Mouse (Mus musculus): ENCODE measurements around the gene Gprc5a. TPM values are rescaled to one million over a fixed set of nuclear protein-coding genes. Genes with fewer than 3 reads are reported as not detected.

The Gprc5a gene
- polyA plus RNA-seq (2014; fragmentation: Illumina TruSeq; extraction: RNeasy Lipid Tissue Mini Kit (QIAGEN cat#74804); ENCODE audit: low replicate concordance), result 3.2 TPM

DNA sequence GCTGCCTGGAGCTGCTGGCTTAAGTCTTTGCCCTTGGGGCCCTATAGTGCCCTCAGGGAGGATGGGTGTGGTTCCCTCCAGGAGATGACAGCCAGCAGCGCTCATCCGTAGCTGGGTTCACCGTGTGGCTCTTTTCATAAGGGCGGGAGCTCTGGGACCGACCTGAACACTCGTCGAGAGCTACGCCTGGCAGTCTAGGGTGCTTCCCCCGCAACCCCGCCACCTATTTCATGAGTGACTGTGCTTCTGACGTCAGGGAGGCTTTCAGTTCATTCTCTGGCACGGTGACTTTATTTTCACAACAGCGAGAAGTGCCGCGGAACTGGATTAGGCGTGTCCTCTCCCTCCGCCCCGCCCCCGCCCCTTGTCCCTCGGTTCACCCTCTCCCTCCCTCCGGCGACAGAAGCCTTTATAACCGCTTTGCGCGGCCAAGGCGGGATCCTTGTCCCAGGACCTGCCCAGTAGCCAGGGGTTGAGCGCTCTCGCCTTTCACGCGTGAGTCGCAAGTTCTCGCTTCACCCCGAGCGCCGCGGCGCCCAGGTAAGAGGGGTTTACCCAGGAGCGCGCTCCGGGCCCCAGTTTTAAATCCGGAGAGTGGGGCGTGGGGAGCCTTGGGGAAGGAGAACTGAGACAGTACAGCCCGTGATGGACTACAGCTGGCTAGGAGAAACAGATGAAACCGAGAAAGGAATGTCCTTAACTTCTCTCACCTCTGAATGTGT is at the start of gene Gprc5a:
Gene Gprc5a, plus strand, starts transcription at position 416 of the 722 bp plus-strand sequence.

DNA sequence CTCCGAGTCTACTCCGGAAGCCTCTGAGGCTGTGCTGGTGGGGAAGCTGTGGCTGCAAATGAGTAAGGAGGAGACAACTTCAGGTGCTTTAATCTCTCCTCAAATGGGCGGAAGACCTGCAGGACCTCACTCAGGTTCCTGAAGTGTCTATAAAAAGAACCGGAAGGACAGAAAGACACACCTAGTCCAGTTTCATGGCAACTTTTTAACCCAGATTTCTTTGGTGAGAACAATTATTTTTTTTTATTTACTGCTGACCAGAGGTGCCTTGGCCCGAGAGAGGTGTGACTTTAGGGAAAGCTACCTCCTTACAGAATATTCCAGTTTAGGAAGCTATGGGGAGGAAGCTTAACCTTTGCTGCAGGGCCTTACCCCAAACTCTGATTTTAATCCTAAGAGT is 52.7 kb downstream of the Gprc5a start, which contains the start of gene Gprc5d:
Gene Gprc5d, minus strand, starts transcription at position 101 of the 400 bp plus-strand sequence.

Other genes starting within 250 kb of the Gprc5a start
- gene Crebl2, start 235.5 kb upstream of the Gprc5a start, polyA plus RNA-seq (2014; fragmentation: Illumina TruSeq; extraction: RNeasy Lipid Tissue Mini Kit (QIAGEN cat#74804); ENCODE audit: low replicate concordance), result 25.9 TPM
- 1.5 TPM for gene Gpr19, start 167.1 kb upstream of the Gprc5a start, polyA plus RNA-seq (2014; fragmentation: Illumina TruSeq; extraction: RNeasy Lipid Tissue Mini Kit (QIAGEN cat#74804); ENCODE audit: low replicate concordance)
- gene Cdkn1b, start 145.2 kb upstream of the Gprc5a start, polyA plus RNA-seq (2014; fragmentation: Illumina TruSeq; extraction: RNeasy Lipid Tissue Mini Kit (QIAGEN cat#74804); ENCODE audit: low replicate concordance), result 141 TPM
- gene Apold1, start 83.9 kb upstream of the Gprc5a start, polyA plus RNA-seq (2014; fragmentation: Illumina TruSeq; extraction: RNeasy Lipid Tissue Mini Kit (QIAGEN cat#74804); ENCODE audit: low replicate concordance), result 2.0 TPM
- gene Ddx47, start 54.0 kb upstream of the Gprc5a start, polyA plus RNA-seq (2014; fragmentation: Illumina TruSeq; extraction: RNeasy Lipid Tissue Mini Kit (QIAGEN cat#74804); ENCODE audit: low replicate concordance), result 84.6 TPM
- gene Gprc5d, start 52.6 kb downstream of the Gprc5a start, polyA plus RNA-seq (2014; fragmentation: Illumina TruSeq; extraction: RNeasy Lipid Tissue Mini Kit (QIAGEN cat#74804); ENCODE audit: low replicate concordance), result not detected
- 27.1 TPM for gene Fam234b, start 132.3 kb downstream of the Gprc5a start, polyA plus RNA-seq (2014; fragmentation: Illumina TruSeq; extraction: RNeasy Lipid Tissue Mini Kit (QIAGEN cat#74804); ENCODE audit: low replicate concordance)
- gene Hebp1, start 132.4 kb downstream of the Gprc5a start, polyA plus RNA-seq (2014; fragmentation: Illumina TruSeq; extraction: RNeasy Lipid Tissue Mini Kit (QIAGEN cat#74804); ENCODE audit: low replicate concordance), result 2.0 TPM
- not detected for gene Gsg1, start 188.7 kb downstream of the Gprc5a start, polyA plus RNA-seq (2014; fragmentation: Illumina TruSeq; extraction: RNeasy Lipid Tissue Mini Kit (QIAGEN cat#74804); ENCODE audit: low replicate concordance)
- gene Pbp2, start 244.8 kb downstream of the Gprc5a start, polyA plus RNA-seq (2014; fragmentation: Illumina TruSeq; extraction: RNeasy Lipid Tissue Mini Kit (QIAGEN cat#74804); ENCODE audit: low replicate concordance), result not detected

Measured in small intestine, adult 10 weeks (tissue).